Mouse (Mus musculus) common myeloid progenitor, adult 5-6 weeks (primary cell): ENCODE measurements around the gene Cebpa. TPM values are rescaled to one million over a fixed set of nuclear protein-coding genes. Genes with fewer than 3 reads are reported as not detected.

ENCODE experiments used
- ATAC-seq: replicated peaks from 2 replicates; pipeline ENCODE4 v1.8.0; 2016; ENCODE audit warnings: low read depth, mild to moderate bottlenecking, moderate TSS enrichment, inconsistent platforms; ENCODE audit not compliant: poor library complexity, severe bottlenecking
- total RNA-seq: library from RNA; stranded (forward); fragments of 200-1000, 187-1606 nt; gene quantifications from 2 replicates; pipeline ENCODE4 v1.2.3, GENCODE M21; 2017

Cebpa gene
- total RNA-seq, 1 experiment from 2014 or later: 19.7 TPM

DNA sequence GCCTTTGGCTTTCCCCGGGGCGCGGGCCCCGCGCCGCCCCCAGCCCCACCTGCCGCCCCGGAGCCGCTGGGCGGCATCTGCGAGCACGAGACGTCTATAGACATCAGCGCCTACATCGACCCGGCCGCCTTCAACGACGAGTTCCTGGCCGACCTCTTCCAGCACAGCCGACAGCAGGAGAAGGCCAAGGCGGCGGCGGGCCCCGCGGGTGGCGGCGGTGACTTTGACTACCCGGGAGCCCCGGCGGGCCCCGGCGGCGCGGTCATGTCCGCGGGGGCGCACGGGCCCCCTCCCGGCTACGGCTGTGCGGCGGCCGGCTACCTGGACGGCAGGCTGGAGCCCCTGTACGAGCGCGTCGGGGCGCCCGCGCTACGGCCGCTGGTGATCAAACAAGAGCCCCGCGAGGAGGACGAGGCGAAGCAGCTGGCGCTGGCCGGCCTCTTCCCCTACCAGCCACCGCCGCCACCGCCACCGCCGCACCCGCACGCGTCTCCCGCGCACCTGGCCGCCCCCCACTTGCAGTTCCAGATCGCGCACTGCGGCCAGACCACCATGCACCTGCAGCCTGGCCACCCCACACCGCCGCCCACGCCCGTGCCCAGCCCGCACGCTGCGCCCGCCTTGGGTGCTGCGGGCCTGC lies 533 bp downstream of the Cebpa start:
- no peak for ATAC-seq

DNA sequence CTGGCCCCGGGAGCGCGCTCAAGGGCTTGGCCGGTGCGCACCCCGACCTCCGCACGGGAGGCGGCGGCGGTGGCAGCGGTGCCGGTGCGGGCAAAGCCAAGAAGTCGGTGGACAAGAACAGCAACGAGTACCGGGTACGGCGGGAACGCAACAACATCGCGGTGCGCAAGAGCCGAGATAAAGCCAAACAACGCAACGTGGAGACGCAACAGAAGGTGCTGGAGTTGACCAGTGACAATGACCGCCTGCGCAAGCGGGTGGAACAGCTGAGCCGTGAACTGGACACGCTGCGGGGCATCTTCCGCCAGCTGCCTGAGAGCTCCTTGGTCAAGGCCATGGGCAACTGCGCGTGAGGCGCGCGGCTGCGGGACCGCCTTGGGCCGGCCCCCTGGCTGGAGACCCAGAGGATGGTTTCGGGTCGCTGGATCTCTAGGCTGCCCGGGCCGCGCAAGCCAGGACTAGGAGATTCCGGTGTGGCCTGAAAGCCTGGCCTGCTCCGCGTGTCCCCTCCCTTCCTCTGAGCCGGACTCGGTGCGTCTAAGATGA lies 1.1 kb downstream of the Cebpa start:
- ATAC-seq: no peak

DNA sequence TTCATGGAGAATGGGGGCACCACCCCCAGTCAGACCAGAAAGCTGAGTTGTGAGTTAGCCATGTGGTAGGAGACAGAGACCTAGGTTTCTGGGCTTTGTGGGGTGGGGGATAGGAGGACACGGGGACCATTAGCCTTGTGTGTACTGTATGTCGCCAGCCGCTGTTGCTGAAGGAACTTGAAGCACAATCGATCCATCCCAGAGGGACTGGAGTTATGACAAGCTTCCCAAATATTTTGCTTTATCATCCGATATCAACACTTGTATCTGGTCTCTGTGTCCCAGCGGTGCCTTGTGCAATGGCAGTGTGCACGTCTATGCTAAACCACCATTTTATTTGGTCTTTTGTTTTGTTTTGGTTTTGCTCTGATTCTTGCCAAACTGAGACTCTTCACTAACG lies 2.1 kb downstream of the Cebpa start:
- ATAC-seq: no peak

DNA sequence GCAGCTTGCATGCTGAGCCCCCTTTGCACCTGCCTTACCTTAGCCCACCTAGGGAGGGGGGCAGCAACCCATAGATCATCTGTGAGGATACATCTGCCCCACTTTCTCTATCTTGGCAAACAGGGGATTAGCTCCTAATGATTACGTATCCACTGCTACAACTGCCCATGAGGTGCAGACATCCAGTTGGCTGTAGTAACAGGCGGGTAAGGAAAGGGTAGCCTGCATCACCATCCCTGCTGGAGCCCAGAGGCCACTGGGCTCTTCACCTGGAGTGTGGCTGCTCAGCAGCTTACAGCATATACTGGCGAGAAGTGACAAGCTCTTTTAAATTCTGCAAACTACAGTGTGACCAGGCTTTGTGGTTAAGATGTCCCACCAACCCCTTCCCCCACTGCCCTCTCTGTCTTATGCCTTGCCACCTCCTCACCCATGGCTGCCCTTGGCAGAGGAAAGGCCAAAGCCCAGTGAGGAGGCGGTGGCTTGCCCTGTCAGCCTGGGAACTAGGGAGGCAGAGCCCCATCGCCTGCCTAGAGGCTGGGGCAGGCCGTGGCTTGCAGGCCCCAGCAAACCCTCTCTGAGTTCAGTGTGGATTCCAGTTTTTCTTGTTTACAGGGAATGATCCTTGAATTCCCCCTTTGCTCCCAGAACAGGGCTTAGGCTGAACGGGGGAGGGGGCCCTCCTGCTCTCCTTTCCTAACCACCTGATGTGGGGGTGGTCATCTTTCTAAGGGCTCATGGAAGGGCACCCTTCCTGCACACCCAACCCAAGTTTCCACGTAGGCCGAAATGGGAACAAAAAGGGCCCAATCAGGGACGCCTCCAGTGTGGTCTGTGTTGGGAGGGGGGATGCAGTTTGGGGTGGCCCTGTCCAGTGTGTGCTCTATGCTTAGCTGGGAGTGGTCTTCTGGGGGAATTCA lies 3.6 kb downstream of the Cebpa start:
- no peak for ATAC-seq

DNA sequence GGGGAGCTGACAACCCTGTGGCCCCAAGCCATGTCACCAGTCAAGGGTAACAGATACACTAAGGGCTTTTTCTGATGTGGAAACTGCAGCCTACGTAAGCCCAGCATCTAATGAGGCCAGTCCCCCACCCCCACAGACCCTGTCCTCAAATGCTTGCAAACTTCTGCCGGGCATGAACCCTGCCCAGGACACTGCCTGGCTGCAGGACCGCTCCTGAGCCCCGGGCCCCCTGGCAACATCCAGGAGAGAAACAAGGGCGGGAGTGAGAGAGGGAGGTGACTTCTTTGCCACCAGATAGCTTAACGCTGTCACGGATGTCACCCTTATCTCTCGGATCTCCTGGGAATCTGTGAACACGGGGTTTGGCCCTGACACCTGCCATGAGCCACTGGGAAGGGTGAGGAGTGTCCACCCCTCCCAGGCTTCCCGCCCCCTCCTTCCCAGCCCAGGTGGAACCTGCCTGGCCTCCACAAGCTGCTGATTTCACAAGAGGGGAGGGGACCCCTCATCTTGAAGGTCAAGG lies 4.4 kb downstream of the Cebpa start:
- ATAC-seq: no peak

DNA sequence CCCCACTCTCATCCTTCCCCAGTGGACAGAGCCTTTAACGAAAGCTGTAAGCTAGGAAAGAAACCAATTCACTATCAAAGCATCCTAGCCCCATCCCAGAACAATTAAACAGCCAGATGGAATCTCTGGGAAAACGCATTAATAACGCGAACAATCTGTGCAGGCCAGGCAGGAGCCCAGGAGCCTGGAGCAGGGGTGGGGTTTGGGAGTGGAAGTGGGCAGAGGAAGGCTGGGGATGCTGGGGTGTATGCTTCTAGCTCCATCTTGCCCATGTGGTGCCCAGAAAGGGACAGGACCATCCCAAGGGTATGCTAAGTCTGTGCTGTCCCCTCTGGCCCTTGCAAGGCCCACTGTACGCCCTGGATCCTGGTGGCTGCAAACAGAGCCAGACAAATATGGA lies 5.1 kb downstream of the Cebpa start:
- no peak for ATAC-seq

DNA sequence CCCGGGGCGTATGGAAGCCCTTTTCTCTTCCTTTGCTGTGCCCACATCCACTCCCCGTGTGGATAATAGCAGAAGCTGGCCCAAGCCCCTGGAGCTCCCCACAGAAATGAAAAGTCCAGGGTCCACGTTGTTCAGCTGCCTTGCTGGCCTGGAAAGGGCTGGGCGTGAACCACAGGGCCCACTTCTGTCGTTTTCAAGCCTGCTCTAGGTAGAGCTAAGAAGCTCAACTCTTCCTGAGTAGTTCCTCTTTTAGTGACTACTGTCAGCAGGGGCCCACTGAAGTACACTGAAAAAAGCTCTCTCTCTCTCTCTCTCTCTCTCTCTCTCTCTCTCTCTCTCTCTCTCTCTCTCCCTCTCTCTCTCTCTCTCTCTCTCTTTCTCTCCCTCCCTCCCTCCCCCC lies 5.7 kb downstream of the Cebpa start:
- ATAC-seq: peak; percentile 61

DNA sequence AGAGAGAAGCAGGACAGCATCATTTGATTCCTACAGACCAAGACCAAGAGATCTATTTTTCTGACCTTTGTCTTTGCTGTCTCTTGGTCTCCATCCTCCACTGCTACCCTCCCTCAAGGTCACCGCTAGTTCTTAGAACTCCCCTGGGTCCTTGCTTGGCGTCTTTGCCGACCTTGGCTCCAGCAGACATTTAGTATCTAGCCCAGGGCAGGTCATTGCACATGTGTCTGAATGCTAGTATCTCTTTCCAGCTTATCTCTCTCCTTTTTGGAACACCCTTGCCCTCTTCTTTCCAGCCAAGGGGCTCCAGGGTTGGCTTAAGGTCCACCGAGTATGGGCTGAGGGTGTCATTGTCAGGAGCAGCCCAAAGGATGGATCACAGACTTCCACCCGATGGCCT lies 6.9 kb downstream of the Cebpa start:
- no peak for ATAC-seq

DNA sequence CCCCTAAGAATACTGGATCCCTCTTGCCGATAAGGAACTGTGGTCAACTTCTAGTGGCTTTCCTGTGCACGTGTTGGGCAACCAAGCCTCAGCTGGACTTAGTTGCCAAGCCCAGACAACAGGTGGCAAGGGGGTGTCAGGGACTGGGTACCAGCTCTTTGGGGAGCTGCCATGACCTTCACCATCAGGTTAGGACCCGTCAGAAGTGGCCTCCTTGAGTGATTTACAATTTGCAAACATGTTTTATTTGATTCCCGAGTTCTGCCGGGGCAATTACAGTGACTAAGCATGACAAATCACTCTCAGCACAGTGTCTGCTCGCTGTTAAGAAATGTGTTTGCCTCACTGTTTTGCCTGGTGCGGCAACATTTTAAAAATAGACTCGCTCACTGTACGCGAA lies 7.9 kb downstream of the Cebpa start:
- peak; percentile 48 for ATAC-seq

DNA sequence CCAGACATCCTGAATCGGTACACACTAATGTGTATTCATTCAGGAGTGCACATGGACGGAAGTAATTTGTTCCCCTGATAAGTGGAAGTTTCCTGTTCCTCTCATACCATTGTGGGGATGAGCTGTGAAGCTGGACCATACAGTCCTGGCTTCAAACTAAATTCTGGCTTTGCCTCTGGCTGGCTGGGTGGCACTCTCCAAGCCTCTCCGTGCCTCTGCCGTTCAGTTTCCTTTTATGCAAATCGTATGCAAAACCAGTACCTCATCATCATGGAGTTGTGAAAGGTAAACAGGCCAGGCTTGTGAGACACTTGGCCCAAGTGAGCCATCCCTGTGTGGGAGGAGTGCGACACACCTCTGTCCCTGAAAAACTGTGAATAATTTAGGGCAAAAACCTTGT lies 8.6 kb downstream of the Cebpa start:
- peak; percentile 21 for ATAC-seq

DNA sequence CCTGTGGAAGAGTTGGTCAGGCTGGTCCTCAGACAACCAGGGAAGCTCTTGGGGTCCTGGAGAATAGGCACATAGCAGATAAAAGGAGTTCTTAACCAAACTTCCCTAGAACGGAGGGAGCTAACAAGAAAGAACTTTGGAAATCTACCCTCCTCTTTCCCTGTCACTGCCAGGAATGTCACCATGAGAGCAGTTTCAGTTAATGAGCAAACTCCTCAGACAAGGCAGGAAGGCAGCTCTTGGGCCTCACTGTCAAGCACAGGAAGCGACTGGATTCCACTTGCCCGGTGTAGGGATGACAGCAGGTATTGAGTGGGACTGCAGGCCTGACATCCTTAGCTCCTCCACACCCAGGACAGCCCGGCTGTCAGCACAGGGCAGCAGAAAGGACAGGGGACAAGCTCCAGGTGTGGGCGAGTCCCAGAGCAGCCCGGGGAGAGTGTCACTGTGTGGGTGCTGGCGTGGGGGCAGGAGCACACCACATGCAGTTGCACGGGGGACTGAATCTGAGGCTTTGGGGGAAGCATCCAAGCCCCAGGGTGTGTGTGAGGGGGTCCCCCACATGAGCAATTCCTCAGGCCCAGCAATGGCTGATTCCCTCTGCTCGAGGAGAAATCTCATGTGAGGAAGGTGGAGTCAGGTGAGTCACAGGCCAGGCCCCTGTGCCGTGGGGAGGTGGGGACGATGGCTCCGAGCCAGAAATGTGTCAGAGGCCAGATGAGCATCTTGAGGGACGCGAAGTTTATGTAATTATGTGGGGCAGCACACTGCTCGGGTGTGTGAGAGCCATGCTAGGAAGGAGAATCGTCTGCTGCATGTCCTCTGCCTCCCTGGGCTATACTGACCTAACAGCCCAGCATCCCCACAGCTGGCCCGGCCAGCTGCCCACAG lies 9.8 kb downstream of the Cebpa start:
- ATAC-seq: no peak

DNA sequence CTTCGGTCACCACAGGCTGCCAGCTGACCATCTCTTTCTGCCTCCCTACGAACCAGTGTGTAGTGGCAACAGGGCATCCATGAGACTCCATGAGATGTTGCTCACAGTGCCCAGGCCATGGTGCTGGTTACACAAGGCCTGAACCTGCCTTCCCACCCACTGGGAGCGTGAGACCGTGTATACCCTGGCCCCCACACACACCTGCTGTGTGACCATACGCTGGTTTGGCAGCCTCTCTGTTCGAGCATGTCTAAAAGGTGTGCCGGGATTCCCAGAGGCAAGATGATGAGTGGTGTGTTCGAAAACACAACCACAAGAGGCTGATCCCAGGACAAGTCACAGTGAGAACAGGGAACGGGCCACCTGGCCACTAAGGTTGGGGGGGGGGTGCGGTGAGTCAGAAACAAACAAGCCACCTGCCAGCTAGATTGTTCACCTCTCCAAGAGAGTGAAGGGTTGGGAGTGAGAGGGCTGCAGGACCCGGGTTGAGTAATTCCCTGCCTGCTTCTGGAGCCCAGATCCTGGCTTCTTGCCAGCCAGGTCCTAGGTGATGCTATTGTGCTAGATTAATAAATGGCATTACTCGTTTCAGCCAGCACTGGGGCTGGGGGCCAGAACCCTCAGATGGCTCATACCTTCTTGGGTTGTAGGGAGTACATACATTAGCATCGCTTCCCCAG lies 11.1 kb downstream of the Cebpa start:
- no peak for ATAC-seq

DNA sequence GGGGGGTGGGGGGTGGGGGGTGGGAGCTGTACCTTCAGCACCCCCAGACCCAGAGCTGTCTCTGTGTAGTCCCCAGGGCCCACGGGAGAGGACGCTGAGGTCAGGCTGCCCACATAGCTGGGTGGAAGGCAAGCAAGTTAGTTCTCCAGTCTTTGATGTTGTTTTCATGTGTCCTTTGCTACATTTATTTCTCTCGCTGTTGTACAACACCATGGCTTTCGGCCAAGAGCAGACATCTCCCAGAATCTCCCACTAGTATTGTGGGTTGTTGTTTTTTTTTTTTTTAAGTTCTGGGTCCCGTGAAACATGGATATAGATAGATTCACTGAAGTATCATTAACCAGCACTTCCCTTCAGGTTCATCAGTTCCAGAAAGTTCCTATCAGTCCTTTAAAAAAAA lies 11.8 kb downstream of the Cebpa start:
- ATAC-seq: no peak

DNA sequence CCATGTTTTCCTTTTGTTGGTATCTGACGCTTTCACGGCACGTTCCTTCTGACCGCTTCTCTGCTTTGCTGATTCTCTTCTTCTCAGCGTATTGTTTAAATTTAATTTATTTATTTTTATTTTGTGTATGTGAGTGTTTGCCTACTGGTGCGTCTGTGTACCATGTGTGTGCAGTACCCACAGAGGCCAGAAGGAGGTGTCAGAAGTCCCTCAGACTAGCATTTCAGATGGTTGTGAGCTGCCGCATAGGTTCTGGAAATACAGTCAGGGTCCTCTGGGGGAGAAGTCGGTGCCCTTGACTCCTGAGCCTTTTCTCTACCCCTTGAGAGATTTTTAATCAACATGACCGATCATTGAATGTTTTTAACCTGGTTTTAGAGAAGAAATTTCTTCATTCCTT lies 12.5 kb downstream of the Cebpa start:
- no peak for ATAC-seq

DNA sequence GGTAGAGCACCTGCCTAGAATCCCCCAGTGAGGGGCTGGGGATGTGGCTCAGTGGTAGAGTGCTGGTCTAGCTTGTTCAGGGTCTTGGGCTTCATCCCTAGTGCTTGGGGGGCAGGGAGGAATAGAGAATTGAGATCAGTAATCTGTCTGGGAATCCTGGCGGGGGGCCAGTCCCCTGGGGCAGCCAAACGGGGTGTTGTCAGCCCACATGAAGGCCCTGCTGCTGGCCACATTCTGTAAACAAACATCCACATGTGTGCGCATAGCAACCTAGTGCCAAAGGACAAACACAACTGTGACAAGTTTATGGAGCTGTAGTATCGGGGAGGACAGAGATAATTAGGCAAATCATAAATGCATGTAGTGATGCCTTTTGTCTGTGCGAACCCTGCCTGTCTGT lies 15.5 kb downstream of the Cebpa start:
- ATAC-seq: no peak

DNA sequence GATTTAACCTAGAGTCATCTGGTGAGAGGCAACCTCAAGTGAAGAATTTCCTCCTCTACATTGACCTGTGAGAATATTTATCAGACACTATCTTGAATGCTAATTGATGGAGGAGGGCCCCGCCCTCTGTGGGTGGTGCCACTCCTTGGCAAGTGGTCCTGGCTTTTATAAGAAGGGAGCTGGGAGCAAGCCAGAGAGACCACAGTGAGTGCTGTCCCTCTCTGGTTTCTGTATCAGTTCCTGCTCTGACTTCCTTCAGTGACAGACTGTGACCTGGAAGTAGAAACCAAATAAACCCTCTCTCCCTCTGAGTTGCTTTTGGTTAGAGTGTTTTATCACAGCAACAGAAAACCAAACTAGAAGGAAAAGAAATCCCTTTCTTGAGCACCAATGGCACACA lies 18.4 kb downstream of the Cebpa start:
- peak; percentile 48 for ATAC-seq

DNA sequence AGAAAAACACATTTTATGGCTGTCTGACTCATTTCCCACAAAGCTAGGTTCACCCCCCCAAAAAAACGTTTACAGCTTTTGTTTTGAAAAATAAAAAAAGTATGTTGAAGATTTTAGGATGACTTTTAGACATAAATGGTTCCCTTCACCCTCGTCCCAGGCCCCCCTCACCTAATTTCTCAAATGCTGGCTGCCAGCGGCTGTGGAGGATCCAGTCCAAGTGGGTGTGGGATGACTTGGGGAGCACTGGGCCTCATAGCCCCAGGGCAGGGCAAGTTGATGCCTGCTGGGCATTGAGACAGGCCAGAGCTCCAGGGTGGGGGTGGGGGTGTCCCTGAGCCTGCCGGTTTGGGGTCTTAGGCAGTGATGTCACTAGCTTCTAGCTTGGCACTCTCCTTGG lies 19.4 kb downstream of the Cebpa start:
- no peak for ATAC-seq

DNA sequence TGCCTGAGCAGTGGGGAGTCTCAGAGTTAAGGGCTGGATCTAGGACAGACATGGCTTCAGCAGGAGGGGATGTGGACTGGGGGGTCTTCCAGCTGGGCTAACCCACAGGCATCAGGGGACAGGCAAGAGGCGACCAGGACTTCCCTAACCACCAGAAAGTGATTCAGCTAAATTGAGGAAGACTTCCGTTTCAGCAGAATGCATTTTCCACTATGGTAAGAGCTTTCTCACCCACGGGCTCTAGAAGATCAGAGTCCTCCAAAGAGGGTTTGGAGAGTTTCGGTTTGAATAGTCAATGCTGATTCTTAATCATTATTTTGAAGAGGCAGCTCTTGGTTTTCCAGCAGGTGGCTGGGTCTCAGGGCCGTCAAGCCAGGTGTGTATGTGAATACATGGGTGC lies 20.8 kb downstream of the Cebpa start:
- ATAC-seq: peak; percentile 86

DNA sequence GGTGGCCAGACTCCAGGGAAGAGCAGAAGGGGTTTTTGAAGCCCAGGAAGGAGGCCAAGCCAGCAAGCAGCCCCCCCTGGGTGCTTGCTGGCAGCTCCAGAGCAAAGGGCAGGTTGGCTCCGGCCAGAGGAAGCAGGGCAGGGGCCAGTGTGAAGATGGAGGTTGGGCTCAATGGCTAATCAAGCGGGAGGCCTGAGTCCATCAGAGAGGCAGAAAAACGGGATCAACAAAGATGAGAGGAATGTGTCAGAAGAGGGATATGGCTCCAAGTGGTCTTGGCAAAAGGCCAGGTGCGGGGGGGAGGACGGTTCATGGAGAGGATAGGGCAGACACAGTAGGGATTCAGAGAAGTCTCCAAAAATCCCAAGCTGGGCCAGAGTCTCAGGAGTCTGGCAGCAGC lies 22.4 kb downstream of the Cebpa start:
- no peak for ATAC-seq

DNA sequence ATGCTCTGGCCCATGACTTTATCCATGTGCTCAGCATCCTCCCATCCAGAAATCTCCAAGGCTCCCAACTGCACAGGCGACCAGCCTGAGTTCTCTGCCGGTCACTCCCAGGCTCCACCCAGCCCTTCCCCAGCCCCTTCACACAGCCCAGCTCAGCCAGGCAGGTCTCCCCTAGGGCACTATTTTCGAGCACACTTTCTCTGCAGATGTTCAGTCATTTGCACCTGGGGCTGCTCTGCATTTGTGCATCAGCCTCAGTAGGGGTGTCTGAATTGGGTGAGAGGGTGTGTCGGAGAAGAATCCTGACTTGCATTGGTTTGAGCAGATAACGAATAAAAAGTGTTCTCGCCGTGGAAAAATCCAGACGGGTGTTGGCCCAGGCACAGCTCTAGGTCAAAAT lies 23.4 kb downstream of the Cebpa start:
- no peak for ATAC-seq
